Mouse (Mus musculus): ENCODE data around the gene Lgals2.

DNA sequence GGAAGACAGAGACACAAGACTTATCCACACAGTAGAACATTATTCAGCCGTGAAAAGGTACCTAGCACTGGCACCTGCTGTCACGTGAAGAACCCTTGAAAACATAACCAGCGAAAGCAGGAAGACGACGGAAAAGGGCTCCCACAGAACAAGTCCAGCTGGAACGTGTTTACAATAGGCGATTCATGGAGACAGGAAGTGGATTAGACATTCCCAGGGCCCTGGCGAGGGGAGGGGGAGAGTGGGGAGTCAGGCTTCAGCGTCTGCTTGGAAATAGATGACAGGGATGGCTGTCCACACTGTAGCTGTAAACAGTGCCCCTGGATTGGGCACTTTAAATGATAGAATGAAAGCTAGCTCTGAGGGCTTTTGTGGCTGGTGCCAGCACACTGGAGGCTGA lies 13.1 kb upstream of the Lgals2 start:
- TF ChIP-seq CTCF (IDR thresholded peaks at IDR 0.05; ENCODE audit: extremely low read depth, insufficient read length, insufficient replicate concordance, low read depth, low read length) (no peak), POLR2A (IDR thresholded peaks at IDR 0.05; ENCODE audit: low read depth, low read length) (no peak)
